Mouse (Mus musculus) brain, embryonic 14.5 days (tissue): Measurements from ENCODE around the gene Adcy2.

ENCODE experiments used
- CTCF ChIP-seq: fragments of 200-500 bp; IDR thresholded peaks from 2 replicates; pipeline ENCODE4 v1.5.1; 2012; ENCODE audit warnings: inconsistent platforms, mild to moderate bottlenecking, moderate library complexity, borderline replicate concordance; ENCODE audit not compliant: insufficient read depth, insufficient read length; ENCODE audit errors: extremely low read depth
- POLR2A ChIP-seq: fragments of 200-500 bp; IDR thresholded peaks from 2 replicates; pipeline ENCODE4 v1.6.1; 2012; ENCODE audit warnings: mild to moderate bottlenecking, inconsistent platforms, borderline replicate concordance; ENCODE audit not compliant: poor library complexity, insufficient read depth, insufficient read length, severe bottlenecking; ENCODE audit errors: extremely low read depth

GRCm38 (mm10) chr13:68999826-69000225 is 485 bp upstream of the Adcy2 start:
- TF ChIP-seq CTCF (no peak), POLR2A (no peak)
